Mouse (Mus musculus): ENCODE results near the gene Tsfm. TPM values are rescaled to one million over a fixed set of nuclear protein-coding genes. Genes with fewer than 3 reads are reported as not detected.

The Tsfm gene
- polyA plus RNA-seq, 1 experiment from 2014 or later = 85.0 TPM

- peaks cover 14 to 22% of the 10 kb centered on the region in 2 experiments for H3K4me1 ChIP-seq (ENCODE audit: control insufficient read depth in 2 of 2, insufficient read depth in 2 of 2, low read length in 2 of 2)
- no peaks in the 10 kb centered on the region for H3K27me3 ChIP-seq (ENCODE audit: control insufficient read depth, insufficient read depth, low read length)
- peak overlapping the region; percentile 79 for H3K9ac ChIP-seq (ENCODE audit: low read length)
- peak overlapping the region; percentile 90 for H3K4me2 ChIP-seq (ENCODE audit: low read length)
- peaks cover 43% of the 10 kb centered on the region for H3K36me3 ChIP-seq (ENCODE audit: control insufficient read depth, insufficient read depth, low read length)
- no peaks in the 10 kb centered on the region for H3K9me3 ChIP-seq (ENCODE audit: control insufficient read depth, low read length)
- no peak for ATAC-seq (ENCODE audit: insufficient number of reproducible peaks, insufficient read depth, low FRiP score, low read depth)
- peak overlapping the region; percentile 61 to 96 for H3K4me3 ChIP-seq (ENCODE audit: control insufficient read depth in 1 of 2, insufficient read depth in 1 of 2, low read depth in 1 of 2, low read length in 2 of 2)
- H3K27ac ChIP-seq (replicated peaks in 1 of 2; ENCODE audit: control insufficient read depth in 1 of 2, insufficient read depth in 1 of 2, low read depth in 2 of 2, low read length in 2 of 2) = peak overlapping the region; percentile 80 to 94
- WGBS = 5% methylated on average over 30 of the region's 30 CpGs
Observed at GRCm38 (mm10) chr10:127069281-127070189, 38.9 kb upstream of the Tsfm start.

- no peak for ATAC-seq (ENCODE audit: insufficient number of reproducible peaks, insufficient read depth, low FRiP score, low read depth)
- H3K9ac ChIP-seq (ENCODE audit: low read length) = peak overlapping the region; percentile 79
- peak overlapping the region; percentile 90 for H3K4me2 ChIP-seq (ENCODE audit: low read length)
- H3K36me3 ChIP-seq (ENCODE audit: control insufficient read depth, insufficient read depth, low read length) = peaks cover 44% of the 10 kb centered on the region
- no peaks in the 10 kb centered on the region for H3K27me3 ChIP-seq (ENCODE audit: control insufficient read depth, insufficient read depth, low read length)
- H3K4me1 ChIP-seq (ENCODE audit: control insufficient read depth in 2 of 2, insufficient read depth in 2 of 2, low read length in 2 of 2) = peaks cover 14 to 24% of the 10 kb centered on the region in 2 experiments
- WGBS = 82% methylated on average over 9 of the region's 9 CpGs
- no peaks in the 10 kb centered on the region for H3K9me3 ChIP-seq (ENCODE audit: control insufficient read depth, low read length)
- H3K4me3 ChIP-seq (ENCODE audit: control insufficient read depth in 1 of 2, insufficient read depth in 1 of 2, low read depth in 1 of 2, low read length in 2 of 2) = peak overlapping the region in 1 of 2 experiments; percentile 61; a peak in 1 of 4 replicates
- H3K27ac ChIP-seq (replicated peaks in 1 of 2; ENCODE audit: control insufficient read depth in 1 of 2, insufficient read depth in 1 of 2, low read depth in 2 of 2, low read length in 2 of 2) = no peak overlapping the region
Observed at GRCm38 (mm10) chr10:127068360-127069038, 37.9 kb upstream of the Tsfm start.

GRCm38 (mm10) chr10:127066519-127067018 is 35.9 kb upstream of the Tsfm start:
- WGBS = 93% methylated on average over 14 of the region's 14 CpGs
- Histone ChIP-seq H3K9ac (ENCODE audit: low read length) (no peak overlapping the region), H3K36me3 (ENCODE audit: control insufficient read depth, insufficient read depth, low read length) (peaks cover 44% of the 10 kb centered on the region), H3K9me3 (ENCODE audit: control insufficient read depth, low read length) (no peaks in the 10 kb centered on the region), H3K4me1 (ENCODE audit: control insufficient read depth in 2 of 2, insufficient read depth in 2 of 2, low read length in 2 of 2) (peaks cover 14 to 24% of the 10 kb centered on the region in 2 experiments), H3K4me3 (ENCODE audit: control insufficient read depth in 1 of 2, insufficient read depth in 1 of 2, low read depth in 1 of 2, low read length in 2 of 2) (no peak overlapping the region), H3K27me3 (ENCODE audit: control insufficient read depth, insufficient read depth, low read length) (peaks cover 4% of the 10 kb centered on the region), H3K27ac (replicated peaks in 1 of 2; ENCODE audit: control insufficient read depth in 1 of 2, insufficient read depth in 1 of 2, low read depth in 2 of 2, low read length in 2 of 2) (no peak overlapping the region), H3K4me2 (ENCODE audit: low read length) (no peak overlapping the region)
- ATAC-seq (ENCODE audit: insufficient number of reproducible peaks, insufficient read depth, low FRiP score, low read depth) = no peak

GRCm38 (mm10) chr10:127065981-127066380 is 35.3 kb upstream of the Tsfm start:
- H3K4me3 ChIP-seq (ENCODE audit: control insufficient read depth in 1 of 2, insufficient read depth in 1 of 2, low read depth in 1 of 2, low read length in 2 of 2) = no peak overlapping the region
- 0 out of 4 replicates have a peak overlapping the region, but pooled peaks of 1 of the 2 experiments have one; percentile 90 for H3K27ac ChIP-seq (replicated peaks in 1 of 2; ENCODE audit: control insufficient read depth in 1 of 2, insufficient read depth in 1 of 2, low read depth in 2 of 2, low read length in 2 of 2)
- ATAC-seq (ENCODE audit: insufficient number of reproducible peaks, insufficient read depth, low FRiP score, low read depth) = no peak
- peaks cover 10% of the 10 kb centered on the region for H3K27me3 ChIP-seq (ENCODE audit: control insufficient read depth, insufficient read depth, low read length)
- WGBS = 53% methylated on average over 9 of the region's 9 CpGs
- H3K9ac ChIP-seq (ENCODE audit: low read length) = no peak overlapping the region
- peaks cover 44% of the 10 kb centered on the region for H3K36me3 ChIP-seq (ENCODE audit: control insufficient read depth, insufficient read depth, low read length)
- H3K9me3 ChIP-seq (ENCODE audit: control insufficient read depth, low read length) = no peaks in the 10 kb centered on the region
- peaks cover 12 to 24% of the 10 kb centered on the region in 2 experiments for H3K4me1 ChIP-seq (ENCODE audit: control insufficient read depth in 2 of 2, insufficient read depth in 2 of 2, low read length in 2 of 2)
- H3K4me2 ChIP-seq (ENCODE audit: low read length) = no peak overlapping the region

- WGBS = 12% methylated on average over 37 of the region's 37 CpGs
- Histone ChIP-seq H3K4me2 (ENCODE audit: low read length) (peak overlapping the region; percentile 86), H3K4me1 (ENCODE audit: control insufficient read depth in 2 of 2, insufficient read depth in 2 of 2, low read length in 2 of 2) (peaks cover 10 to 32% of the 10 kb centered on the region in 2 experiments), H3K9me3 (ENCODE audit: control insufficient read depth, low read length) (no peaks in the 10 kb centered on the region), H3K27me3 (ENCODE audit: control insufficient read depth, insufficient read depth, low read length) (peaks cover 19% of the 10 kb centered on the region), H3K4me3 (ENCODE audit: control insufficient read depth in 1 of 2, insufficient read depth in 1 of 2, low read depth in 1 of 2, low read length in 2 of 2) (peak overlapping the region; percentile 56 to 87), H3K9ac (ENCODE audit: low read length) (peak overlapping the region; percentile 97), H3K36me3 (ENCODE audit: control insufficient read depth, insufficient read depth, low read length) (peaks cover 44% of the 10 kb centered on the region), H3K27ac (replicated peaks in 1 of 2; ENCODE audit: control insufficient read depth in 1 of 2, insufficient read depth in 1 of 2, low read depth in 2 of 2, low read length in 2 of 2) (peak overlapping the region; percentile 73 to 90)
- ATAC-seq (ENCODE audit: insufficient number of reproducible peaks, insufficient read depth, low FRiP score, low read depth) = peak; percentile 1; the same call in 1 of the 2 replicates
Observed at GRCm38 (mm10) chr10:127063913-127064870, 33.6 kb upstream of the Tsfm start.

- Histone ChIP-seq H3K4me3 (ENCODE audit: control insufficient read depth in 1 of 2, insufficient read depth in 1 of 2, low read depth in 1 of 2, low read length in 2 of 2) (peak within 1 kb of the TSS; percentile 56 to 87), H3K9ac (ENCODE audit: low read length) (peak within 1 kb of the TSS; percentile 97), H3K27ac (replicated peaks in 1 of 2; ENCODE audit: control insufficient read depth in 1 of 2, insufficient read depth in 1 of 2, low read depth in 2 of 2, low read length in 2 of 2) (peak within 1 kb of the TSS; percentile 73 to 90), H3K27me3 (ENCODE audit: control insufficient read depth, insufficient read depth, low read length) (peaks cover 27% of the 10 kb centered on the region), H3K36me3 (ENCODE audit: control insufficient read depth, insufficient read depth, low read length) (peaks cover 39% of the 10 kb centered on the region), H3K9me3 (ENCODE audit: control insufficient read depth, low read length) (no peaks in the 10 kb centered on the region), H3K4me2 (ENCODE audit: low read length) (peak within 1 kb of the TSS; percentile 86), H3K4me1 (ENCODE audit: control insufficient read depth in 2 of 2, insufficient read depth in 2 of 2, low read length in 2 of 2) (peaks cover 10 to 34% of the 10 kb centered on the region in 2 experiments)
- WGBS = under 1% methylated on average over 46 of the region's 46 CpGs
- ATAC-seq (ENCODE audit: insufficient number of reproducible peaks, insufficient read depth, low FRiP score, low read depth) = peak; percentile 92
Observed at GRCm38 (mm10) chr10:127063239-127063872, 32.7 kb upstream of the Tsfm start, which contains the start of gene Cdk4. Gene Cdk4 (plus strand): TSS chr10:127063534.

Data from heart, embryonic 14.5 days (tissue).